31 mouse cellular contexts compared by ENCODE assay signal in genomic region chr4:40212177-40212576, GRCm38 (mm10).
"Had no signal": no experiment of that assay in that cellular context is flagged by ENCODE, and none has a peak within 500 bp of the region (broad histone marks: within the 10 kb centered on the region; RNA-seq: fewer than 3 reads in every experiment).

No protein-coding gene starts in this region.

- H3K27me3 ChIP-seq: heart, embryonic 12.5 days; heart, embryonic 13.5 days; heart, embryonic 15.5 days; hindbrain, embryonic 12.5 days; hindbrain, embryonic 13.5 days; hindbrain, embryonic 15.5 days; intestine, embryonic 15.5 days; kidney, embryonic 15.5 days had no signal

- H3K27ac ChIP-seq: heart, embryonic 10.5 days; heart, embryonic 13.5 days; heart, embryonic 15.5 days; hindbrain, embryonic 10.5 days; hindbrain, embryonic 12.5 days; hindbrain, embryonic 13.5 days; hindbrain, embryonic 14.5 days; hindbrain, embryonic 15.5 days; hindbrain, postnatal 0 days; intestine, embryonic 15.5 days; kidney, embryonic 15.5 days; kidney, postnatal 0 days; layer of hippocampus, adult 2 months; left cerebral cortex, adult 2 months had no signal

- H3K4me1 ChIP-seq: heart, embryonic 10.5 days; hindbrain, embryonic 10.5 days; hindbrain, embryonic 12.5 days; hindbrain, embryonic 13.5 days; hindbrain, embryonic 15.5 days; intestine, embryonic 15.5 days; kidney, embryonic 15.5 days had no signal

- ATAC-seq: hindbrain, embryonic 16.5 days; hindbrain, postnatal 0 days; inflammation-experienced regulatory T-cells, adult 6 months; intestine, embryonic 15.5 days; intestine, embryonic 16.5 days; intestine, postnatal 0 days had no signal

- H3K9ac ChIP-seq: heart, embryonic 12.5 days; heart, embryonic 13.5 days; heart, embryonic 15.5 days; hindbrain, embryonic 12.5 days; hindbrain, embryonic 13.5 days; hindbrain, embryonic 14.5 days; hindbrain, embryonic 15.5 days; intestine, embryonic 15.5 days; kidney, embryonic 15.5 days had no signal

- H3K4me3 ChIP-seq: heart, embryonic 10.5 days; heart, embryonic 12.5 days; heart, embryonic 13.5 days; heart, embryonic 15.5 days; hindbrain, embryonic 10.5 days; hindbrain, embryonic 12.5 days; hindbrain, embryonic 13.5 days; hindbrain, embryonic 15.5 days; intestine, embryonic 15.5 days; kidney, embryonic 15.5 days; layer of hippocampus, adult 2 months; left cerebral cortex, adult 2 months had no signal

- DNase-seq: heart, postnatal 10 days; heart, postnatal 14 days; heart, postnatal 36 days; heart, postnatal 4 days; kidney, adult 11 months; kidney, adult 8-10 months; kidney, postnatal 14 days; kidney, postnatal 25 days; kidney, postnatal 36 days; kidney, postnatal 4 days; layer of hippocampus, adult 9-11 months; layer of hippocampus, postnatal 36 days had no signal

- H3K36me3 ChIP-seq: heart, embryonic 10.5 days; hindbrain, embryonic 10.5 days; hindbrain, embryonic 12.5 days; hindbrain, embryonic 13.5 days; hindbrain, embryonic 15.5 days; intestine, embryonic 15.5 days had no signal
